Mouse (Mus musculus) CD4-positive helper T cell, adult 2 months (primary cell): ENCODE measurements at regions not wholly inside any gene's neighbourhood (a gene's known extent, or its start where the extent isn't known, plus 50 kb on each side); places are given as distances from the start of the nearest gene placed in this dataset.
A peak's percentile ranks its signal among the peaks of the same experiment; 100 is the strongest.

Source experiments
- DNase-seq: peaks from one replicate; pipeline ENCODE4 v3.0.0-alpha.2; 2012; ENCODE audit warnings: low read depth, missing footprints, low spot score

- DNase-seq = no peak
Observed at GRCm38 (mm10) chr12:16140511-16141110, 323.9 kb upstream of the Trib2 start.

- no peak for DNase-seq
Observed at GRCm38 (mm10) chr12:16139152-16139551, 322.4 kb upstream of the Trib2 start.

- no peak for DNase-seq
Observed at GRCm38 (mm10) chr12:16137801-16138200, 321.1 kb upstream of the Trib2 start.

- peak; percentile 60 for DNase-seq
Observed at GRCm38 (mm10) chr12:16136214-16136671, 319.5 kb upstream of the Trib2 start.

- peak; percentile 31 for DNase-seq
Observed at GRCm38 (mm10) chr12:16135602-16136213, 319.0 kb upstream of the Trib2 start.

- peak; percentile 57 for DNase-seq
Observed at GRCm38 (mm10) chr12:16134446-16134845, 317.7 kb upstream of the Trib2 start.

GRCm38 (mm10) chr12:16133253-16133652, 316.5 kb upstream of the Trib2 start:
- peak; percentile 88 for DNase-seq

GRCm38 (mm10) chr12:16131740-16132077, 315.0 kb upstream of the Trib2 start:
- no peak for DNase-seq

- no peak for DNase-seq
Observed at GRCm38 (mm10) chr12:16131028-16131739, 314.5 kb upstream of the Trib2 start.

GRCm38 (mm10) chr12:16130605-16131004, 313.9 kb upstream of the Trib2 start:
- no peak for DNase-seq

- no peak for DNase-seq
Observed at GRCm38 (mm10) chr12:16129923-16130322, 313.2 kb upstream of the Trib2 start.

- DNase-seq = no peak
Observed at GRCm38 (mm10) chr12:16129243-16129642, 312.5 kb upstream of the Trib2 start.

GRCm38 (mm10) chr12:16124906-16125305, 308.2 kb upstream of the Trib2 start:
- no peak for DNase-seq

- no peak for DNase-seq
Observed at GRCm38 (mm10) chr12:16122353-16123127, 305.8 kb upstream of the Trib2 start.

- no peak for DNase-seq
Observed at GRCm38 (mm10) chr12:16121787-16122186, 305.1 kb upstream of the Trib2 start.

GRCm38 (mm10) chr12:16118710-16119109, 302.0 kb upstream of the Trib2 start:
- DNase-seq = no peak

- no peak for DNase-seq
Observed at GRCm38 (mm10) chr12:16106946-16107345, 290.2 kb upstream of the Trib2 start.

- DNase-seq = no peak
Observed at GRCm38 (mm10) chr12:16098840-16099239, 282.1 kb upstream of the Trib2 start.

- no peak for DNase-seq
Observed at GRCm38 (mm10) chr12:16092643-16093042, 275.9 kb upstream of the Trib2 start.

GRCm38 (mm10) chr12:16091336-16091735, 274.6 kb upstream of the Trib2 start:
- no peak for DNase-seq

GRCm38 (mm10) chr12:16083176-16083575, 266.5 kb upstream of the Trib2 start:
- DNase-seq = no peak

GRCm38 (mm10) chr12:16077215-16077614, 260.5 kb upstream of the Trib2 start:
- no peak for DNase-seq
